In genomic region chr9:29457976-29458572, GRCm38 (mm10) we compare ENCODE assay signal across 10 mouse cellular contexts.
DNase-seq lines count a peak whose midpoint lies in the region; ATAC-seq and TF ChIP-seq lines count a peak whose summit lies in the region.
"Had no signal": no experiment of that assay in that cellular context is flagged by ENCODE, and none has a peak within 500 bp of the region (broad histone marks: within the 10 kb centered on the region; RNA-seq: fewer than 3 reads in every experiment).

No protein-coding gene starts in this region.

- peak; percentile 12 for DNase-seq in liver, adult 2 months (ENCODE audit: extremely low read depth, low read depth, low spot score)
- peak; percentile 84 for DNase-seq in embryo, embryonic 10 days (ENCODE audit: low spot score)
- peak; percentile 25 to 56 for DNase-seq in gastrocnemius, postnatal 4 days (ENCODE audit: low spot score in 2 of 2)
- peak; percentile 49 for DNase-seq in kidney, adult 18-20 months
- peak; percentile 71 to 81 for DNase-seq in left cerebral cortex, postnatal 25 days (ENCODE audit: low spot score in 2 of 2)
- DNase-seq in neural tube, embryonic 10.5 days (ENCODE audit: extremely low spot score, low spot score): peak; percentile 79
- no peak for DNase-seq in c-Kit-positive CD71-positive TER-119-positive erythroid progenitor cells, embryonic 14.5 days (ENCODE audit: low spot score)

- no peaks in the 10 kb centered on the region for H3K4me1 ChIP-seq in liver, adult 2 months (ENCODE audit: control insufficient read depth, insufficient read depth, low read length)
- H3K4me1 ChIP-seq in liver, embryonic 12.5 days: no peaks in the 10 kb centered on the region
- H3K4me1 ChIP-seq: stomach, embryonic 15.5 days had no signal

- H3K79me2 ChIP-seq in liver, adult 2 months (ENCODE audit: control insufficient read depth, insufficient read depth, low read length): no peaks in the 10 kb centered on the region

- no peak overlapping the region for H3K27ac ChIP-seq in liver, adult 2 months (replicated peaks; ENCODE audit: insufficient read depth, low read depth, low read length)
- no peak overlapping the region for H3K27ac ChIP-seq in liver, embryonic 12.5 days
- H3K27ac ChIP-seq: heart, embryonic 15.5 days; stomach, embryonic 15.5 days had no signal

- H3K9ac ChIP-seq in liver, adult 2 months (ENCODE audit: low read depth, low read length): no peak overlapping the region
- H3K9ac ChIP-seq in liver, embryonic 12.5 days: no peak overlapping the region
- H3K9ac ChIP-seq: heart, embryonic 15.5 days; stomach, embryonic 15.5 days had no signal

- H3K4me3 ChIP-seq in liver, adult 2 months (ENCODE audit: insufficient read depth, low read depth, low read length): no peak overlapping the region
- H3K4me3 ChIP-seq in liver, embryonic 12.5 days: no peak overlapping the region
- H3K4me3 ChIP-seq: heart, embryonic 15.5 days; stomach, embryonic 15.5 days had no signal

- no peaks in the 10 kb centered on the region for H3K36me3 ChIP-seq in liver, adult 2 months (ENCODE audit: control insufficient read depth, insufficient read depth, low read length)
- H3K36me3 ChIP-seq in liver, embryonic 12.5 days: no peaks in the 10 kb centered on the region
- H3K36me3 ChIP-seq: heart, embryonic 15.5 days; stomach, embryonic 15.5 days had no signal

- TF ChIP-seq CTCF in liver, adult 2 months (IDR thresholded peaks at IDR 0.05; ENCODE audit: low read depth, low read length): peak; percentile 62

- no peaks in the 10 kb centered on the region for H3K27me3 ChIP-seq in liver, adult 2 months (ENCODE audit: control insufficient read depth, insufficient read depth, low read length)
- no peaks in the 10 kb centered on the region for H3K27me3 ChIP-seq in liver, embryonic 12.5 days (replicated peaks)
- H3K27me3 ChIP-seq: heart, embryonic 15.5 days; stomach, embryonic 15.5 days had no signal

- intact Hi-C loops in left cerebral cortex, postnatal 25 days (cut with DNase I): loop anchor here (2.0 to 5.0 kb wide), 4 partner anchors 45 to 516 kb away; no protein-coding TSS in a partner anchor

- TF ChIP-seq POLR2A in liver, adult 2 months (IDR thresholded peaks at IDR 0.05; ENCODE audit: extremely low read depth, insufficient read depth, low read length): no peak

- no peak overlapping the region for H3K4me2 ChIP-seq in liver, embryonic 12.5 days
- H3K4me2 ChIP-seq: heart, embryonic 15.5 days; stomach, embryonic 15.5 days had no signal

- 19% methylated on average over 5 of the region's 5 CpGs for WGBS in liver, adult 2 months
- WGBS in liver, embryonic 12.5 days (ENCODE audit: insufficient replicate concordance): 14% methylated on average over 5 of the region's 5 CpGs

- no peak for ATAC-seq in liver, embryonic 12.5 days

- no peaks in the 10 kb centered on the region for H3K9me3 ChIP-seq in liver, embryonic 12.5 days (replicated peaks)
- H3K9me3 ChIP-seq: heart, embryonic 15.5 days; stomach, embryonic 15.5 days had no signal
